Mouse (Mus musculus) splenic B cell, adult 2 months (primary cell): ENCODE data around the gene Rps12-ps3.

Experiments used
- DNase-seq: peaks from one replicate; pipeline ENCODE4 v3.0.0-alpha.2; 2011; ENCODE audit warnings: low read depth, low spot score
- H3K27me3 ChIP-seq: 2 replicates; pipeline ENCODE4 v1.6.1; 2012; ENCODE audit warnings: mild to moderate bottlenecking, low read length, moderate library complexity, mixed read lengths; ENCODE audit not compliant: control insufficient read depth, poor library complexity, insufficient read depth, severe bottlenecking
- H3K36me3 ChIP-seq: 2 replicates; pipeline ENCODE4 v1.6.1; 2012; ENCODE audit warnings: mild to moderate bottlenecking, low read length, moderate library complexity, mixed read lengths; ENCODE audit not compliant: control insufficient read depth, poor library complexity, insufficient read depth, severe bottlenecking

The Rps12-ps3 gene

DNA sequence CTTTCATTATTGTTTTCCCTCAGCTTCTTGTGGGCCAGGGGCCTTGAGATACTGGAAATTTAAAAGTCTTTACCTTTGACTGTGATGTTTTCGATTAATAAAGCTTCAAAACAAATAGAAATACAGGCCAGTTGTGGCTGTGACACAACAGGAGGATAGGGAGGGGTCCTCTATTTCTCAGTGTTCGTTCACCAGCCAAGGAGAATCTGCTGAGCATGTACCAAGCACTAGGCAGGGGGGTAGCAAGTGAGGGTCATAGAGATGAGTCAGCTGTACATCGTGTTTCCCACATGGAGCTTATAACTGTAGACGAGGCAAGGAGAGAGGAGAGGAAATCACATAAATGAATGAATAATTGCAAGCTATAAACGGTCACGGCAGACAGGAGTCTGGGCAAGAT is 40.6 kb downstream of the Rps12-ps3 start:
- Histone ChIP-seq H3K36me3 (no peaks in the 10 kb centered on the region), H3K27me3 (no peaks in the 10 kb centered on the region; the same call in 1 of the 2 replicates)
- DNase-seq, result no peak

DNA sequence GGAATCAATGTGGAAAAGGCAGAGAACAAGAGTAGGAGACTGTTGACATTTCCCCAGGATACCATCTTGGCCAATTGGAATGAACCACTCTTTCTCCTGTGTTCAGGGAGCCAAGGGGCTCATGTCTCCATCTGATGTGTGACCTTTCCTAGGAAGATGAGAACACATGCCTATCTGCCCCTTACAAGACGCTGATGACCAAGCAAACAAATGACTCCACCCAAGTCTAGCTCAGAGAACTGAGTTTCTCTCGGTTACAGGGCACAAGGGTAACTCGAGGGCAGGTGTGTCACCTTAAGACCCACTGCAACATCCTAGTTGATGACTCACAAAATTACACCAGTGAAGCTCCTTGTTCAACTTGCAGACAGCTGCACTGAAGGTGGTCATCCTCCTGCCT is 41.6 kb downstream of the Rps12-ps3 start:
- no peaks in the 10 kb centered on the region; the same call in 1 of the 2 replicates for H3K27me3 ChIP-seq
- H3K36me3 ChIP-seq, result no peaks in the 10 kb centered on the region
- DNase-seq, result no peak

DNA sequence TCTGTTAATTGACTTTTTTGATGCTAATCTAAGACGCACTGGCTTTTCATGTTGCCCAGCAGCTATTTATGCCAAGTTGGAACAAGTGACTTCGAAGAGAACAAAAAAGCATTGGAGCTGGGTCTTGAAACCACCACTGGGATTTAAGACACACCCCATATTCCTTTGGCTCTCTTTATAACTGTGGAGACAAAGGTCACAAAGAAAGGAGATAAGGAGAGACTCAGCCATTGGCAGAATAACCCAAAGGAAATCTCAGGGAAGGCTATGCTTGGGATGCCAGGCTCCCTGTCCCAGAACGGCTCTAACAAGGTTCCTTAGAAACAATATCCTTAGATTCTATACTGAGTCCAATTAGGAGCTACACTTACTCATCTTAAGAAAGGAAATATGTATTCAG is 44.6 kb downstream of the Rps12-ps3 start:
- Histone ChIP-seq H3K36me3 (no peaks in the 10 kb centered on the region), H3K27me3 (no peaks in the 10 kb centered on the region; the same call in 1 of the 2 replicates)
- DNase-seq, result no peak

DNA sequence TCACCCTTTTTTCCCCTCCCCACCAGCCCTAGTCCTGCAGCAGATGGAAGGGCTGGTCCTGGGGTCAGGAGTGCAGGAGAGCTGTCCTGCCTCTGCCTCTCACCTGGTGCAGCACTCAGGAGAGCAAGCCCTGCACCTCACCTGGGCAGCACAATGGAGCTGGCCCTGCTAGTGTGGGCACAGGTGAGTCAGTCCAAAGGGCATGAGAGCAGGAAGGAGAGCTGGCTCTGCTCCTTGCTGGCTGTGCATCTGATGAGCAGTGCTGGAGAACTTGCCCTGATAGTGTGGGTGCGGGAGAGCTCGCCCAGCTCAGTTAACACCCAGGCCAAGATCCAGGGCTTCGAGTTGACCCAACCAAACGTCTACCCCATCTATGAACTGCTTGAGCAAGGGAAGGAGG is 45.8 kb downstream of the Rps12-ps3 start:
- no peaks in the 10 kb centered on the region for H3K36me3 ChIP-seq
- no peaks in the 10 kb centered on the region; the same call in 1 of the 2 replicates for H3K27me3 ChIP-seq
- no peak for DNase-seq

DNA sequence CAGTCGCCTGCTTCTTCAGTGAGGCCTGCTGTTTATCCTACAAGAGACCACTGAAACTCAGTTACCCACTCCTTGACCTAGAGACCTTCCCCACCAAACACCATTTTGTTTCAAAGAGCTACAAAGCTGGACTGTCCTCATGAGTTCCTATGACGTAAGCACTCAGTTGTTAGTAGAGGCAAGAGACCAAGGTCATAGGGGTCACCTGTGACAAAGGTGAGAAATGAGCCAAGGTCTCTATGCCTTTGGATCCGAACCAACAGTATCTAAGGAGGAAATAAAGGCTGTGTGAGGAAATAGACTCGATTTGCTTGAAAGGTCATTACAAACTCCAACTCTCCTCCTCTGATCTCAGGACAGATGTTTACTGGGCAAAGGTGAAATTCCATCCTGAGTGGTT is 48.9 kb downstream of the Rps12-ps3 start:
- H3K36me3 ChIP-seq, result no peaks in the 10 kb centered on the region
- H3K27me3 ChIP-seq, result no peaks in the 10 kb centered on the region
- no peak for DNase-seq
